Mouse (Mus musculus) lung, postnatal 0 days (tissue): ENCODE results near the gene Itgb5. TPM values are rescaled to one million over a fixed set of nuclear protein-coding genes. Genes with fewer than 3 reads are reported as not detected.

ENCODE experiments used
- ATAC-seq: fragments of 200-750 bp; cut with Nextera tagmentation; 2 replicates; pipeline ENCODE4 v1.8.0; 2017; ENCODE audit warnings: moderate library complexity
- DNase-seq: peaks from one replicate; pipeline ENCODE4 v3.0.0-alpha.2; 2016; ENCODE audit warnings: low spot score
- H3K27ac ChIP-seq: fragments of 300-500 bp; sonication (generic); 2 replicates; pipeline ENCODE4 v1.5.1; 2014; ENCODE audit warnings: antibody characterized with exemption, mild to moderate bottlenecking, low read length, mixed read lengths
- H3K27me3 ChIP-seq: fragments of 300-500 bp; sonication (generic); replicated peaks from 2 replicates; pipeline ENCODE4 v1.6.1; 2014; ENCODE audit warnings: low read length, mixed read lengths; ENCODE audit not compliant: insufficient read depth
- H3K36me3 ChIP-seq: fragments of 300-500 bp; sonication (generic); 2 replicates; pipeline ENCODE4 v1.6.1; 2014; ENCODE audit warnings: low read length, mixed read lengths; ENCODE audit not compliant: insufficient read depth
- H3K4me1 ChIP-seq: fragments of 300-500 bp; sonication (generic); 2 replicates; pipeline ENCODE4 v1.6.1; 2014; ENCODE audit warnings: antibody characterized with exemption, low read depth, low read length, mixed read lengths; ENCODE audit not compliant: insufficient read depth
- H3K4me2 ChIP-seq: fragments of 300-500 bp; sonication (generic); replicated peaks from 2 replicates; pipeline ENCODE4 v1.6.1; 2014; ENCODE audit warnings: low read depth, mild to moderate bottlenecking, low read length, moderate library complexity, mixed read lengths
- H3K4me3 ChIP-seq: fragments of 300-500 bp; sonication (generic); 2 replicates; pipeline ENCODE4 v1.5.1; 2014; ENCODE audit warnings: low read depth, low read length
- H3K9ac ChIP-seq: fragments of 300-500 bp; sonication (generic); replicated peaks from 2 replicates; pipeline ENCODE4 v1.6.1; 2014; ENCODE audit warnings: low read depth, mild to moderate bottlenecking
- H3K9me3 ChIP-seq: fragments of 300-500 bp; sonication (generic); 2 replicates; pipeline ENCODE4 v1.6.1; 2016; ENCODE audit warnings: low read length, mixed read lengths
- CTCF ChIP-seq: IDR thresholded peaks from 2 replicates; pipeline ENCODE4 v1.5.1; 2016; ENCODE audit warnings: antibody characterized with exemption, mild to moderate bottlenecking
- EP300 ChIP-seq: IDR thresholded peaks from 2 replicates; pipeline ENCODE4 v1.6.1; 2016; ENCODE audit warnings: antibody characterized with exemption, mild to moderate bottlenecking, control low read depth
- WGBS: fragments of 180-500 bp; shearing (Covaris S2); extraction: QIAGEN DNeasy Blood & Tissue Kit; methylation state at CpG from one replicate; pipeline ENCODE4 v1.1.7; 2014; 5-methylcytosine and 5-hydroxymethylcytosine counted together
- polyA plus RNA-seq: library from polyadenylated mRNA; unstranded; fragments of >200 nt; fragmentation: Nextera tagmentation; extraction: Ambion mirVana; gene quantifications from 2 replicates; pipeline ENCODE4 v1.2.1, GENCODE M21; 2015

The Itgb5 gene
- polyA plus RNA-seq, 1 experiment from 2014 or later, result 34.5 TPM

- H3K4me1 ChIP-seq, result peaks cover 2% of the 10 kb centered on the region; the same call in 1 of the 2 replicates
- H3K27ac ChIP-seq, result peak overlapping the region; percentile 14; the same call in 1 of the 2 replicates
- no peaks in the 10 kb centered on the region for H3K27me3 ChIP-seq
- H3K9ac ChIP-seq, result no peak overlapping the region
- H3K9me3 ChIP-seq, result no peaks in the 10 kb centered on the region
- no peaks in the 10 kb centered on the region for H3K36me3 ChIP-seq
- H3K4me3 ChIP-seq, result no peak overlapping the region
- H3K4me2 ChIP-seq, result no peak overlapping the region
- 19% methylated on average over 6 of the region's 6 CpGs for WGBS
- ATAC-seq (no peak), DNase-seq (peak; percentile 50)
- TF ChIP-seq EP300, result no peak
- TF ChIP-seq CTCF, result no peak
Observed at GRCm38 (mm10) chr16:33886665-33887064, 57.2 kb downstream of the Itgb5 start.

DNA sequence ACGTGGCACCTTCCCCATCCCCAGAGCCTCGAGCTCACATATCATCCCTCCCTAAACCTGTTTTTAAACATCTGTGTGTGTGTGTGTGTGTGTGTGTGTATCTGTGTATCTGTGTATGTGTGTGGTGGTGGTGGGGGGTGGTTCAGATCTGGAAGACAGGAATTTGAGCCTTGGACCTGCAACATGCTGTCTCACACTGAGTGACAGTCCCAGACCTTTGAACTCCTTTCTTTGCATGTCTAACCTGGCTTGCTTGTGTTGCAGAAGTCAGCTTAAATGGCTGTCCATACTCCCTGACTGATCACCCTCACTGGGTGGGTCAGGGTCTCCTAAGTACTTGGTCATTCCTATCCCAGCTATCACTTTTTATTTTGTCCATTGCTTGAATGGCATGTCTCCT, 58.5 kb downstream of the Itgb5 start:
- no peak overlapping the region for H3K27ac ChIP-seq
- no peaks in the 10 kb centered on the region for H3K27me3 ChIP-seq
- no peak overlapping the region for H3K4me3 ChIP-seq
- ATAC-seq (no peak), DNase-seq (no peak)
- H3K9ac ChIP-seq, result no peak overlapping the region
- WGBS, result 82% methylated on average over 2 of the region's 2 CpGs
- no peaks in the 10 kb centered on the region for H3K36me3 ChIP-seq
- no peak overlapping the region for H3K4me2 ChIP-seq
- H3K4me1 ChIP-seq, result peaks cover 14% of the 10 kb centered on the region; the same call in 1 of the 2 replicates
- H3K9me3 ChIP-seq, result no peaks in the 10 kb centered on the region
- TF ChIP-seq CTCF (no peak), EP300 (no peak)

DNA sequence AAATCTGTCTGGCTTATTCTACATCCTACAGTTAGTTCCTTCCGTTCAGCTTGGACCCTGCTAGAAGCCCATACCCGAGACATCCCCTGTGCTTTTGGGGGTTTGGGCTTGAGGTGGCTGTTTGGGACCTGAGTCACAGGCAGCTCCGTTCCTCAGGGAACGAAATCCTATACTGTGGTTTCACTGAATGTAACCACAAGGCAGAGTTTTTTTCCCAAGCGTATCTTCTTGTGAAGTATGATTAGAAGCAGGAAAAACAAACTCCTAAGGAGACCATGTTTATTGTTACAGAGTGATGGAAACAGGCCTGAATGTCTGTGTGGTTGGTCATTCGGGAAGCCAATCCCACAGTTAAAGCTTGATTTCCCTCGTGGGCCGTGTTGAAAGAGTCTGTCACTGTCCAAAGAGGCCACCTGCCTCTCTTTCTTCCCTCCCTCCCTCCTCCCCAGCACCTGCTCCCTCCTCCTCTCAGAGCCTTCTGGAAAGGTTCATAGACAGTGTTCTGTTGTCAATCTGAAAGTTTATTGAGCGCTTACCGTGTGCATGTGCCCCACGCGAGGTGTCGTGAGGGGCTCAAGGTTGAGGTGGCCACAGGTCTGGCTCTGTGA, 59.6 kb downstream of the Itgb5 start:
- peaks cover 14% of the 10 kb centered on the region; the same call in 1 of the 2 replicates for H3K4me1 ChIP-seq

DNA sequence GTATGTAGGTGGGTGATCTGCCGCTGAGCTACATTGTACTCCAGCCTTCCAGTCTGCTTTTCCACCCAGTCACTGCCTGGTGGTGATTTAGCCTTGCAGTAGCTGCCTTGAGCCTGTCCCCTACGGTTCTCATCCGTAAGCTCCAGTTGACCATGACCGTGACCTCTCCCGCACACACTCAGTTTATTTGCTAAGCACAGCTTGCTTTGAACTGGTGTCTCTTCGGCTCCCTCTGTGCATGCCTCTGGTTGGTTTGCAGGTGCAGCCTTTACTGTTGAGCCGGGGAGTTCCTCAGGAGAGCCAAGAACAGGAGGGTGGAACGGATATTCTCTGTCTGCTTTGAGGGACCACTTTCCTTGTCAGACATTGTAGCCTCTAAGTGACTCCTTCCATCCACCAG, 61.6 kb downstream of the Itgb5 start:
- no peak for DNase-seq
- no peak overlapping the region for H3K9ac ChIP-seq
- WGBS, result 62% methylated on average over 8 of the region's 8 CpGs
- H3K9me3 ChIP-seq, result no peaks in the 10 kb centered on the region
- no peak overlapping the region for H3K4me3 ChIP-seq
- peak overlapping the region; percentile 66 for H3K27ac ChIP-seq
- no peak overlapping the region for H3K4me2 ChIP-seq
- TF ChIP-seq CTCF (no peak), EP300 (no peak)
- ATAC-seq, result no peak
- no peaks in the 10 kb centered on the region for H3K27me3 ChIP-seq
- H3K4me1 ChIP-seq, result peaks cover 14% of the 10 kb centered on the region; the same call in 1 of the 2 replicates
- H3K36me3 ChIP-seq, result no peaks in the 10 kb centered on the region

More for the DNA sequence above, 59.6 kb downstream of the Itgb5 start:
- Histone ChIP-seq H3K27ac (no peak overlapping the region), H3K4me2 (no peak overlapping the region), H3K4me3 (no peak overlapping the region), H3K27me3 (no peaks in the 10 kb centered on the region), H3K36me3 (no peaks in the 10 kb centered on the region), H3K9ac (no peak overlapping the region), H3K9me3 (no peaks in the 10 kb centered on the region)
- 88% methylated on average over 13 of the region's 13 CpGs for WGBS
- no peak for TF ChIP-seq EP300
- no peak for TF ChIP-seq CTCF
- DNase-seq (no peak), ATAC-seq (no peak)

DNA sequence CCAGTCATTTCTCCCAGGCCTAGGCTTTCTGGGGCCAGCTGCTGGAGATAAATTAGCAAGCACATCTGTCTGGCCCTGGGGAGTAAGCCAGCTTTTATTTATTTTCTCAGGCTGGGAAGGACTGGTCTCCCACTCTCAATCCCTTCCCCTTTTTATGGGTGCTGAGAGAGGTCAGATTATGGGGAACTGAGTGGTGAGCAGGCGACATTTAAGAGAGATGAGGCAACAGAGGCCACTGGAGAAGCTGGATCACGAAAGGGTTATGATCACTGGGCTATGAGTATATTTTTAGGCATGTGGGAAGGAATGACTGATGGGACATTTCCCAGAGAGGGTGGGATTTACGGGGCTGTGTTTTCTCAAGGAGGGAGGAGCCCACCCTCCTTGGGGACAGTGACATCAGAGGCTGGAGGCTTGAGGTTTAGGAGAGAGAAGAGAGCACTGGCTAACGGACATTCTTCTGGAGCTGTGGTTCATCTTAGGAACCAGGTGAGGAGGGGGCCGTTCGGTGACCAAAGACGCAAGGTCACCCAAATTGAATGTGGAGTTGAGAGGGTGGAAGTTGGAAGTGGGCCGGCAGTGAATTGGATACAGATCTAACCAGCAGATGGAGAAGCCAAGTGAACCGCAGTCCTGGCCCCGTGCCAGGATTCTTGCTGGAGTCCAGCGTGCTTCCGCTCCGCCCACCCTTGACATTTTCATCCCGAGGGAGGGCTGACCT, 62.3 kb downstream of the Itgb5 start:
- H3K9me3 ChIP-seq, result no peaks in the 10 kb centered on the region
- H3K9ac ChIP-seq, result no peak overlapping the region
- no peaks in the 10 kb centered on the region for H3K36me3 ChIP-seq
- TF ChIP-seq EP300 (peak; percentile 28; the same call in 1 of the 2 replicates), CTCF (peak; percentile 20; the same call in 1 of the 2 replicates)
- WGBS, result 8% methylated on average over 14 of the region's 14 CpGs
- peak; percentile 80 for ATAC-seq
- H3K4me2 ChIP-seq, result peak overlapping the region; percentile 43
- H3K27me3 ChIP-seq, result no peaks in the 10 kb centered on the region
- peak overlapping the region; percentile 66 for H3K27ac ChIP-seq
- 0 out of 2 replicates have a peak overlapping the region, but pooled peaks have one; percentile 12 for H3K4me3 ChIP-seq
- peak; percentile 88 for DNase-seq
- peaks cover 14% of the 10 kb centered on the region; the same call in 1 of the 2 replicates for H3K4me1 ChIP-seq

DNA sequence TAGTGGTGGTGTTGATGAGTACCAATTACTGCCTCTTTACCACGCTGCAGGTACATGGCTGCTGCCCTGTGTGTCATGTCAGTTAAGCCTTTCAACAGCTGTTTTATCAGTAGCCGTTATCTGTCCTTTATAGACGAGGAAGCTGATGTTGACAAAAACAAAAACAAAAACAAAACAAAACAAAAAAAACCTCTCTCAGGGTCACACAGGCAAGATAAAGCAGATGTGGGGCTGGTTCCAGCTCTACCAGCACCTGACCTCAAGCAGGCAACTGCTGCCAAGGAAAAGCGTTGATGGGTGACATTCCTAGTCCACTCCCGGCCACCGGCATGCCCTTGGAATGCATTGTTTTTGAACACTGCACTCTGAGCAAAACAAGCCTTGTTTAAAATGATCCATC, 63.1 kb downstream of the Itgb5 start:
- DNase-seq (peak; percentile 61), ATAC-seq (peak; percentile 54)
- Histone ChIP-seq H3K4me2 (peak overlapping the region; percentile 43), H3K4me1 (peaks cover 14% of the 10 kb centered on the region; the same call in 1 of the 2 replicates), H3K9ac (no peak overlapping the region), H3K36me3 (no peaks in the 10 kb centered on the region), H3K27ac (peak overlapping the region; percentile 66), H3K4me3 (peak overlapping the region; percentile 12; the same call in 1 of the 2 replicates), H3K9me3 (no peaks in the 10 kb centered on the region), H3K27me3 (no peaks in the 10 kb centered on the region)
- 18% methylated on average over 6 of the region's 6 CpGs for WGBS
- TF ChIP-seq CTCF (no peak), EP300 (peak; percentile 44; the same call in 1 of the 2 replicates)
